Mouse (Mus musculus) cortical plate, adult 2 months (tissue): ENCODE results near the gene Tmem222. TPM values are rescaled to one million over a fixed set of nuclear protein-coding genes. Genes with fewer than 3 reads are reported as not detected.

Source experiments
- H3K27ac ChIP-seq: fragments of 200-500 bp; 2 replicates; pipeline ENCODE4 v1.5.1; 2012; ENCODE audit warnings: low read length, control low read depth, inconsistent platforms; ENCODE audit not compliant: insufficient read depth
- H3K4me1 ChIP-seq: fragments of 200-500 bp; 2 replicates; pipeline ENCODE4 v1.6.1; 2011; ENCODE audit warnings: low read length; ENCODE audit not compliant: control insufficient read depth, insufficient read depth
- H3K4me3 ChIP-seq: fragments of 200-500 bp; 2 replicates; pipeline ENCODE4 v1.5.1; 2011; ENCODE audit warnings: mild to moderate bottlenecking, low read length, control low read depth; ENCODE audit not compliant: insufficient read depth
- CTCF ChIP-seq: fragments of 200-500 bp; IDR thresholded peaks from 2 replicates; pipeline ENCODE4 v1.5.1; 2011; ENCODE audit warnings: mild to moderate bottlenecking, control low read depth, low read length; ENCODE audit not compliant: insufficient read depth; ENCODE audit errors: extremely low read depth
- POLR2A ChIP-seq: fragments of 200-500 bp; IDR thresholded peaks from 2 replicates; pipeline ENCODE4 v1.6.1; 2011; ENCODE audit warnings: mild to moderate bottlenecking, low read length, control low read depth; ENCODE audit not compliant: insufficient read depth; ENCODE audit errors: extremely low read depth
- polyA plus RNA-seq: library from polyadenylated mRNA; depleted of rRNA; stranded (reverse); fragments of >200 nt; gene quantifications from 2 replicates; pipeline ENCODE4 v1.2.3, GENCODE M21; 2012

Gene Tmem222
- polyA plus RNA-seq, 1 experiment: 173 TPM

- no peak overlapping the region for H3K27ac ChIP-seq
- H3K4me1 ChIP-seq: no peaks in the 10 kb centered on the region
- no peak overlapping the region for H3K4me3 ChIP-seq
- TF ChIP-seq CTCF (no peak), POLR2A (no peak)
Observed at GRCm38 (mm10) chr4:133265759-133266158, 11.8 kb downstream of the Tmem222 start.

DNA sequence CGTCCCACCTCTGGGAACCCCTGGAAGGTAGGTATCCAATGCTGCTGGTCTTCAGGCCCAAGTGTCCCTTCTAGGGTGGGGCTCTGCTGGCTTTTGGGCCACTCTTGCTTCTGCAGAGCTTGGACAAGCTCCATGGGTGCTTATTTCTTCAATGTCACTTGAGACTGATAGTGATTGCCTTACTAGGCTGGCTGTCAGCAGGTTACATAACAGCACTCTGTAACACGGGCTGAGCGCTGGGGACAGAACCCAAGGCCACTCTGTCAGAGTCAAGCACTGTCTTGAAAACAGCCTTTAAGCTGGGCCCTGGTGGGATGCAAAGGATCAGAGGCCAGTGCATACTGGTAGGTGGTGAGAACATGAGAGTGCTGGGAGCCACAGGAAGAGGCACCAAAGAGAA lies 12.3 kb downstream of the Tmem222 start:
- TF ChIP-seq POLR2A (no peak), CTCF (no peak)
- no peaks in the 10 kb centered on the region for H3K4me1 ChIP-seq
- no peak overlapping the region for H3K27ac ChIP-seq
- H3K4me3 ChIP-seq: no peak overlapping the region

GRCm38 (mm10) chr4:133264559-133264958 lies 13.0 kb downstream of the Tmem222 start:
- no peaks in the 10 kb centered on the region for H3K4me1 ChIP-seq
- no peak overlapping the region for H3K27ac ChIP-seq
- TF ChIP-seq POLR2A: no peak
- TF ChIP-seq CTCF: no peak
- no peak overlapping the region for H3K4me3 ChIP-seq

DNA sequence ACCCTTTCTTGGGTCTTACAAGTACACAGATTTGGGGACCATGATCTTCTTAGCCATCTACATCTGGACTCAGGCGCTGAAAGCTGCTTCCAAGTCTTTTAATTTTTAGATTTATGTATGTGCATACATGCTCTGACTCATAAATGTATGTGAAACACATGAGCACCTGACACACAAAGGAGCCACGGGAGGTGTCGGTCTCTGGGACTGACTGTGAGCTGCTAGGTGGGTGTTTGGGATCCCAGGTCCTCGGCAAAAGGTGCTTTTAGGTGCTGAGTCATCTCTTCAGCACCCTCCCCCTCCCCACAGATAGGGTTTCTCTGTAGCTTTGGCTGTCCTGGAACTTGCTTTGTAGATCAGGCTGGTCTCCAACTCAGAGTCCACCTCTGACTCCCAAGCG lies 13.8 kb downstream of the Tmem222 start:
- Histone ChIP-seq H3K4me1 (no peaks in the 10 kb centered on the region), H3K27ac (no peak overlapping the region), H3K4me3 (no peak overlapping the region)
- TF ChIP-seq CTCF: no peak
- TF ChIP-seq POLR2A: no peak

DNA sequence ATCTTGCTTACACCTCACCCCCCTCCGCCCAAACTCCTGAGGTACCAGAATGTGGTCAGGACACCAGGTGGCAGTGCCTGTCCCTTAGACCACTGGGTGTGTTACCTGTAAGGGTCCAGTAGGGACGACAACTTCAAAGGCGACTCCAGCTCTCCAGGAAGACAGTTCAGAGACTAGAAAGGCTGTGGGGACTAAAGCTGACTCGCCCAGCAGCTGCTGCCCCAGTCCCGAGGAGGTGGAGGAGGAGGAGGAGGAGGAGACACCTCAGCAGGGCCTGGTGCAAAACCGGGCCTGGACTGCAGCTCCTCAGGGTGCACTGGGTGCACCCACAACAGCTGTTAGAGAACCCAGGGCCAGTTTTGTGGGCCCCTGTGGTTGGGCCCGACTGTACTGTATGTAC lies 14.7 kb downstream of the Tmem222 start, which contains the start of gene Sytl1:
Gene Sytl1 (minus strand): TSS at position 232 of the 400 bp plus-strand sequence.
- TF ChIP-seq CTCF (no peak), POLR2A (no peak)
- Histone ChIP-seq H3K4me1 (no peaks in the 10 kb centered on the region), H3K4me3 (no peak within 1 kb of the TSS), H3K27ac (no peak within 1 kb of the TSS)

DNA sequence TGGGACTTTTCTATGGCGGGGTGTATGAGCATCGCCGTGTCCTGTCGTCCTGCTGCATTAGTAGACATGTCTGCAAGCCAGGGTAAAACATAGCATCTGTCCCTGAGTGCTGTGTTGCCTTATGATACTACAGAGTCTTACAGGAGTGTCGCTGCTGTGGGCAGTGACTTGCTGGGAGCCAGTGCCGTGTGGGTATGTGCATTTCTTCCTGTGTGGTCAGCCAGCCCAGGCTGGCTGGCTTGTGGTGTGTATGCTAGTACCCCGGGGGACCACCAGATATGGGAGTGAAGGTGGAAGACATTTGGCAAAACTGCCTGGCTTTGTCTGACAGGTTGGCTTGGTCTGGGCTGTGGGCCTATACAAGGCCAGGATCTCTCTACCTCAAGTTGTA lies 15.2 kb downstream of the Tmem222 start:
- no peak overlapping the region for H3K4me3 ChIP-seq
- TF ChIP-seq POLR2A (no peak), CTCF (no peak)

DNA sequence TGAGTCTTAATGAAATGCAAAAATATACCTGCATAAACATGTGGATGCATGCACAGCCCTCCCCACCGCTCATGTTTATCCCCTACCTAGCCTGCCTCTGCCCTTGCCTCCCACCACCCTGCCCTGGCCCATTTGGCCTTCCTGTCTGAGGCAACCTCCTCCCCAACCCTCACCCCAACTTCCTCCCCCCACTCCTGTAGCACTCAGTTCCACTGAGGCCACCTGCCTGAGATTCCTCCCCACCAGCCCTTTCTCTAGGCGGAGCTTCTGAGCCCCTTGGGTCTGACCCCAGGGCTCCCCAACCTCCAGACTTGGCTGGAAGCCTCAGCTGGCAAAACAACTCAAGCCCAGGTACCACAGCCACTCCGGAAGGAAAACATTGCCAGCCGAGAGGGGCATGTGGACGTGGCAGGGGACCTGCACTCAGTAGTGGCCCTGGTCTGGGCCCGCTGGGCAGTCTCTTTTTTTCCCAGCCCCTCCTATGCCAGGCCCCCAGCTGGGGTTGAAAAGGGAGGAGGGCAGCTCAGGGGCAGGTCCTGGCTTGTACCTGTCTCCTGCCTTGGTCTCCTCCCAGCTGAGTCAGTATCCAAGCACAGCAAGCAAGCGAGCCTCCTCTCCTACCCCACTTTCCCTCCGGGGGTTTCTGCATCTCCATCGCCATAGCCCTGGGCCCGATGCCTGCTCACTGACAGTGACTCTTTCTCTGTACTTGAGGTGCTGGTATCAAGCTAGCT lies 15.8 kb downstream of the Tmem222 start:
- no peak overlapping the region for H3K4me3 ChIP-seq
- H3K27ac ChIP-seq: no peak overlapping the region
- H3K4me1 ChIP-seq: no peaks in the 10 kb centered on the region
- TF ChIP-seq POLR2A (no peak), CTCF (no peak)

More for the DNA sequence above, 15.2 kb downstream of the Tmem222 start:
- H3K4me1 ChIP-seq: no peaks in the 10 kb centered on the region
- H3K27ac ChIP-seq: no peak overlapping the region

- H3K4me3 ChIP-seq: no peak overlapping the region
- no peaks in the 10 kb centered on the region for H3K4me1 ChIP-seq
- H3K27ac ChIP-seq: no peak overlapping the region
- TF ChIP-seq CTCF: no peak
- no peak for TF ChIP-seq POLR2A
Observed at GRCm38 (mm10) chr4:133257798-133258408, 19.7 kb downstream of the Tmem222 start.

- Histone ChIP-seq H3K27ac (no peak overlapping the region), H3K4me3 (no peak overlapping the region), H3K4me1 (no peaks in the 10 kb centered on the region)
- TF ChIP-seq CTCF (no peak), POLR2A (no peak)
Observed at GRCm38 (mm10) chr4:133257230-133257629, 20.4 kb downstream of the Tmem222 start.

DNA sequence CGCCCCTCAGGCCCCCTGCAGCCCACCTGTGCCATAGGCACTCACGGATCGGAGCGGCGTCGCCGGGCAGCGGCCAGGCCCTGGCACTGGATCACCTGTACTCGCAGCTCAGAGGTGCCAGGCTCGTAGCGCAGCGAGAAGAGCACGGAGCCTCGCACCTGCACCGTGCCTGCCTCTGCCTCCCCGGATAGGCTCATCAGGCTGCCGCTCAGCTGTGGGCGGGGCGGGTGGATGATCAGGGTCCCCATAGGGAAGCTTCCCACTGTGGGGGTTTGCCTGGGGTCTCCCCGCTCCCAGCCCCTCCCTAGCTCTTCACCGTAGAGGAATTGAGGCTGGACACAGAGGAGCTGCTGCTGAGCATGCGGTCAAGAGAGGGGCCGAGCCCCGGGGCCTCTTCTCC lies 20.8 kb downstream of the Tmem222 start:
- no peak for TF ChIP-seq POLR2A
- no peak overlapping the region for H3K4me3 ChIP-seq
- no peaks in the 10 kb centered on the region for H3K4me1 ChIP-seq
- no peak overlapping the region for H3K27ac ChIP-seq
